Mouse (Mus musculus) left cerebral cortex, adult 18-20 months (tissue): Measurements from ENCODE around the gene Eepd1. TPM values are rescaled to one million over a fixed set of nuclear protein-coding genes. Genes with fewer than 3 reads are reported as not detected.
"Not testable (repeated sequence)": the region's sequence is repeated elsewhere in the genome, so short reads cannot be mapped to it uniquely, and the experiment has no call there.

Experiments used
- DNase-seq, 2 experiments: peaks; one replicate each; pipeline ENCODE4 v3.0.0; 2021 to 2022; ENCODE audit warnings: low spot score in 2 of 2, mixed read lengths in 1 of 2
- long read RNA-seq, 2 experiments: library from polyadenylated mRNA; stranded (forward); transcript quantifications; one replicate each; pipeline ENCODE4 v2.0.0; 2021
- total RNA-seq, 2 experiments: library from RNA; stranded (reverse); gene quantifications; 2 replicates each; pipeline ENCODE4 v1.2.3; 2021

The Eepd1 gene
- total RNA-seq: 10 to 100 TPM; 23.6 to 23.8 TPM
- long read RNA-seq, experiment 1, transcript Eepd1-201 (8 exons, 2,723 nt): major isoform, 38 of 42 reads
- long read RNA-seq, experiment 1, partial matches to known transcripts: 3 of 42 reads
- long read RNA-seq, experiment 1, other reads (novel, unspliced or antisense): 1 of 42 reads
- long read RNA-seq, experiment 2, transcript Eepd1-201 (8 exons, 2,723 nt): major isoform, 33 of 38 reads
- long read RNA-seq, experiment 2, partial matches to known transcripts: 3 of 38 reads
- long read RNA-seq, experiment 2, other reads (novel, unspliced or antisense): 2 of 38 reads

GRCm38 (mm10) chr9:25481344-25482095 lies at the start of gene Eepd1:
Gene Eepd1, plus strand, starts transcription at chr9:25481547.
- DNase-seq: peak; percentile 92 to 95

- DNase-seq: no peak
Observed at GRCm38 (mm10) chr9:25438836-25439235, 42.5 kb upstream of the Eepd1 start.

- DNase-seq: not testable (repeated sequence)
Observed at GRCm38 (mm10) chr9:25440046-25440445, 41.3 kb upstream of the Eepd1 start.

- peak in 1 of 2 experiments; percentile 7 for DNase-seq
Observed at GRCm38 (mm10) chr9:25442041-25442440, 39.3 kb upstream of the Eepd1 start.

- DNase-seq: peak; percentile 5 to 17
Observed at GRCm38 (mm10) chr9:25443029-25443428, 38.3 kb upstream of the Eepd1 start.

GRCm38 (mm10) chr9:25443546-25443945 lies 37.8 kb upstream of the Eepd1 start:
- DNase-seq: no peak

GRCm38 (mm10) chr9:25450394-25450793 lies 31.0 kb upstream of the Eepd1 start:
- no peak for DNase-seq

- no peak for DNase-seq
Observed at GRCm38 (mm10) chr9:25455027-25455426, 26.3 kb upstream of the Eepd1 start.

GRCm38 (mm10) chr9:25460835-25461555 lies 20.4 kb upstream of the Eepd1 start:
- no peak for DNase-seq

- no peak for DNase-seq
Observed at GRCm38 (mm10) chr9:25464305-25464704, 17.0 kb upstream of the Eepd1 start.

- DNase-seq: no peak
Observed at GRCm38 (mm10) chr9:25479392-25480020, 1.8 kb upstream of the Eepd1 start.

- DNase-seq: no peak
Observed at GRCm38 (mm10) chr9:25480676-25481075, 671 bp upstream of the Eepd1 start.

GRCm38 (mm10) chr9:25482322-25482998 lies 1.1 kb downstream of the Eepd1 start:
- no peak for DNase-seq

GRCm38 (mm10) chr9:25482999-25483347 lies 1.6 kb downstream of the Eepd1 start:
- no peak for DNase-seq

GRCm38 (mm10) chr9:25483931-25484618 lies 2.7 kb downstream of the Eepd1 start:
- no peak for DNase-seq

GRCm38 (mm10) chr9:25484619-25484986 lies 3.3 kb downstream of the Eepd1 start:
- DNase-seq: no peak

GRCm38 (mm10) chr9:25485006-25485405 lies 3.7 kb downstream of the Eepd1 start:
- no peak for DNase-seq

GRCm38 (mm10) chr9:25485406-25485805 lies 4.1 kb downstream of the Eepd1 start:
- DNase-seq: no peak

- DNase-seq: no peak
Observed at GRCm38 (mm10) chr9:25486246-25486807, 5.0 kb downstream of the Eepd1 start.
